In genomic region chr13:52024832-52025481, GRCm38 (mm10) we compare ENCODE assay signal across 8 mouse cellular contexts.
A peak's percentile ranks its signal among the peaks of the same experiment; 100 is the strongest.
DNase-seq lines count a peak whose midpoint lies in the region; ATAC-seq lines count a peak whose summit lies in the region.

No protein-coding gene starts in this region.

- no peak overlapping the region for H3K4me2 ChIP-seq in midbrain, embryonic 12.5 days (replicated peaks)
- no peak overlapping the region for H3K4me2 ChIP-seq in midbrain, embryonic 16.5 days (ENCODE audit: low read length)
- peak overlapping the region; percentile 16; the same call in 1 of the 2 replicates for H3K4me2 ChIP-seq in liver, embryonic 15.5 days

- no peak for ATAC-seq in midbrain, embryonic 12.5 days (ENCODE audit: low FRiP score, low read depth)
- ATAC-seq in midbrain, embryonic 16.5 days, result no peak
- ATAC-seq in liver, embryonic 15.5 days (ENCODE audit: insufficient read depth), result peak; percentile 31

- 54% methylated on average over 18 of the region's 18 CpGs for WGBS in midbrain, embryonic 12.5 days
- WGBS in midbrain, embryonic 16.5 days, result 46% methylated on average over 18 of the region's 18 CpGs
- 23% methylated on average over 18 of the region's 18 CpGs for WGBS in liver, embryonic 15.5 days (ENCODE audit: insufficient replicate concordance)

- peaks cover 28% of the 10 kb centered on the region for H3K4me1 ChIP-seq in midbrain, embryonic 12.5 days
- H3K4me1 ChIP-seq in midbrain, embryonic 16.5 days (ENCODE audit: control insufficient read depth, insufficient read depth, low read length), result peaks cover 19% of the 10 kb centered on the region
- peaks cover 24% of the 10 kb centered on the region for H3K4me1 ChIP-seq in liver, embryonic 15.5 days (replicated peaks)

- H3K27ac ChIP-seq in midbrain, embryonic 12.5 days (replicated peaks), result 0 out of 2 replicates have a peak overlapping the region, but pooled peaks have one; percentile 15
- H3K27ac ChIP-seq in midbrain, embryonic 16.5 days (ENCODE audit: low read length), result no peak overlapping the region
- H3K27ac ChIP-seq in liver, embryonic 15.5 days (replicated peaks), result no peak overlapping the region

- no peaks in the 10 kb centered on the region for H3K36me3 ChIP-seq in midbrain, embryonic 12.5 days
- no peaks in the 10 kb centered on the region for H3K36me3 ChIP-seq in midbrain, embryonic 16.5 days (ENCODE audit: control insufficient read depth, insufficient read depth, low read length)
- no peaks in the 10 kb centered on the region for H3K36me3 ChIP-seq in liver, embryonic 15.5 days (replicated peaks)

- no peaks in the 10 kb centered on the region for H3K9me3 ChIP-seq in midbrain, embryonic 12.5 days
- H3K9me3 ChIP-seq in midbrain, embryonic 16.5 days (replicated peaks; ENCODE audit: control insufficient read depth, low read length, poor library complexity, severe bottlenecking), result no peaks in the 10 kb centered on the region
- H3K9me3 ChIP-seq in liver, embryonic 15.5 days (replicated peaks), result no peaks in the 10 kb centered on the region

- H3K4me3 ChIP-seq in midbrain, embryonic 12.5 days, result no peak overlapping the region
- H3K4me3 ChIP-seq in midbrain, embryonic 16.5 days (ENCODE audit: low read depth, low read length), result no peak overlapping the region
- H3K4me3 ChIP-seq in liver, embryonic 15.5 days (replicated peaks), result no peak overlapping the region

- DNase-seq in gastrocnemius, postnatal 10 days, result peak; percentile 47
- peak; percentile 42 for DNase-seq in induced T-regulatory cell, adult 2 months (ENCODE audit: low read depth)
- DNase-seq in ovary, postnatal 14 days (ENCODE audit: low spot score), result peak; percentile 23
- DNase-seq in c-Kit-positive CD71-positive TER-119-positive erythroid progenitor cells, embryonic 14.5 days (ENCODE audit: low spot score), result no peak
- no peak for DNase-seq in cerebellum, adult 11 months

- H3K9ac ChIP-seq in midbrain, embryonic 12.5 days (replicated peaks), result no peak overlapping the region
- no peak overlapping the region for H3K9ac ChIP-seq in midbrain, embryonic 16.5 days (ENCODE audit: low read depth, low read length)
- no peak overlapping the region for H3K9ac ChIP-seq in liver, embryonic 15.5 days

- H3K27me3 ChIP-seq in midbrain, embryonic 12.5 days, result peaks cover 39% of the 10 kb centered on the region
- H3K27me3 ChIP-seq in midbrain, embryonic 16.5 days (ENCODE audit: control insufficient read depth, insufficient read depth, low read depth, low read length), result no peaks in the 10 kb centered on the region
- no peaks in the 10 kb centered on the region for H3K27me3 ChIP-seq in liver, embryonic 15.5 days

Comparison
In these comparisons a context has a peak if more than half of its experiments do, and no peak if none do; other contexts are left out.
1. DNase-seq: peak in gastrocnemius, postnatal 10 days (single experiment), induced T-regulatory cell, adult 2 months (single experiment) and ovary, postnatal 14 days (single experiment); none in c-Kit-positive CD71-positive TER-119-positive erythroid progenitor cells, embryonic 14.5 days (single experiment) and cerebellum, adult 11 months (single experiment).